Mouse (Mus musculus): ENCODE measurements around the gene Dnajc16. TPM values are rescaled to one million over a fixed set of nuclear protein-coding genes. Genes with fewer than 3 reads are reported as not detected.

The Dnajc16 gene
- polyA plus RNA-seq, 1 experiment: 0.14 TPM

DNA sequence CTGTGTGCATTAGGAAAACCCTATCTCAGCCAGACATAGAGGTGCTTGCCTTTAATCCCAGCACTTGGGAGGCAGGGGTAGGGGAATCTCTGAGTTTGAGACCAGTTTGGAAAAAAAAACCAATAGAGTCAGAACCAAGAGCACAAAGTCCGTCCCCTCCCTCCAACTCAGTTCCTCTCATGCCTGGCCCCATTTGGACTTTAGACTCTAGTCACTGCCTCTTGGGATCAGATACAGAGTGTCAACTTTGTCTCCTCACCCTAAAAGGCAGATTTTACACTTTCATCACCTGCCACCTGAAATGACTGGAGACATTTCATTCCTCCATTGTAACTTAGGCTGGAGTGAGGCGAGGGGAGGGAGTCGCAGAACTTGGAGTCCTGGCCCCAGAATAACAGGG, 61.5 kb downstream of the Dnajc16 start:
- Histone ChIP-seq H3K9me3 (ENCODE audit: control insufficient read depth, low read length) (no peaks in the 10 kb centered on the region), H3K27me3 (ENCODE audit: control insufficient read depth) (peaks cover 16% of the 10 kb centered on the region), H3K4me1 (ENCODE audit: control insufficient read depth) (peaks cover 28% of the 10 kb centered on the region), H3K4me3 (replicated peaks) (no peak overlapping the region), H3K36me3 (ENCODE audit: control insufficient read depth) (no peaks in the 10 kb centered on the region)
- no peak for TF ChIP-seq GATA1 (IDR thresholded peaks at IDR 0.05; ENCODE audit: low read length)

DNA sequence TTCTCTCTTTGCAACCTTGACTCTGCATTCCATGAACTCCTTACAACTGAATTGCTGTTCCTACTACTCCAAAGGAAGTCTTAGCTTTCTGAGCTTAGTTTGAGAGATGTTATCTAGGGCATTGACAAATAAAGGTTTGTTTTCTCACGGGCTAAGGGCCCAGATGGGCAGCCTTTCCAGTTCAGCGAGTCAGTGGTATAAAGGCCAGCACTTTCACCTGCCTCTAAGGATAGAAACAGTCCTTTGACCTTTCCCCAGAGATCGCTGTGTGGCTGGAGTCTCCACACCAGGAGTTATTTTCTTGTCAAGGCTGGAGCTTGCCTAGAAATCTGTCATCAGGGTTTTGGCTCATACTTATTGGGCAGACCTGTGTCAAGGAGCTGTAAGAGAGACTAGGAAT, 65.0 kb downstream of the Dnajc16 start:
- Histone ChIP-seq H3K9me3 (ENCODE audit: control insufficient read depth, low read length) (no peaks in the 10 kb centered on the region), H3K4me3 (replicated peaks) (no peak overlapping the region), H3K36me3 (ENCODE audit: control insufficient read depth) (peaks cover 13% of the 10 kb centered on the region), H3K27me3 (ENCODE audit: control insufficient read depth) (peaks cover 16% of the 10 kb centered on the region), H3K4me1 (ENCODE audit: control insufficient read depth) (peaks cover 45% of the 10 kb centered on the region)
- TF ChIP-seq GATA1 (IDR thresholded peaks at IDR 0.05; ENCODE audit: low read length) (no peak), TAL1 (IDR thresholded peaks at IDR 0.05; ENCODE audit: low read length) (no peak)

- Histone ChIP-seq H3K4me1 (ENCODE audit: control insufficient read depth) (peaks cover 48% of the 10 kb centered on the region), H3K27me3 (ENCODE audit: control insufficient read depth) (peaks cover 15% of the 10 kb centered on the region)
Observed at GRCm38 (mm10) chr4:141725277-141725676, 65.5 kb downstream of the Dnajc16 start.

GRCm38 (mm10) chr4:141724594-141724993, 66.1 kb downstream of the Dnajc16 start:
- Histone ChIP-seq H3K4me3 (replicated peaks) (peak overlapping the region; percentile 3), H3K27me3 (ENCODE audit: control insufficient read depth) (peaks cover 14% of the 10 kb centered on the region), H3K4me1 (ENCODE audit: control insufficient read depth) (peaks cover 55% of the 10 kb centered on the region), H3K9me3 (ENCODE audit: control insufficient read depth, low read length) (peaks cover 6% of the 10 kb centered on the region), H3K36me3 (ENCODE audit: control insufficient read depth) (peaks cover 24% of the 10 kb centered on the region)
- TF ChIP-seq GATA1 (IDR thresholded peaks at IDR 0.05; ENCODE audit: low read length) (no peak), TAL1 (IDR thresholded peaks at IDR 0.05; ENCODE audit: low read length) (no peak)

More at GRCm38 (mm10) chr4:141725277-141725676, 65.5 kb downstream of the Dnajc16 start:
- Histone ChIP-seq H3K4me3 (replicated peaks) (no peak overlapping the region), H3K36me3 (ENCODE audit: control insufficient read depth) (peaks cover 17% of the 10 kb centered on the region), H3K9me3 (ENCODE audit: control insufficient read depth, low read length) (peaks cover 2% of the 10 kb centered on the region)
- TF ChIP-seq TAL1 (IDR thresholded peaks at IDR 0.05; ENCODE audit: low read length) (no peak), GATA1 (IDR thresholded peaks at IDR 0.05; ENCODE audit: low read length) (peak; percentile 83)

- peaks cover 6% of the 10 kb centered on the region for H3K9me3 ChIP-seq (ENCODE audit: control insufficient read depth, low read length)
- TF ChIP-seq TAL1 (IDR thresholded peaks at IDR 0.05; ENCODE audit: low read length) (no peak), GATA1 (IDR thresholded peaks at IDR 0.05; ENCODE audit: low read length) (no peak)
- peaks cover 9% of the 10 kb centered on the region for H3K27me3 ChIP-seq (ENCODE audit: control insufficient read depth)
- peaks cover 63% of the 10 kb centered on the region for H3K4me1 ChIP-seq (ENCODE audit: control insufficient read depth)
- H3K36me3 ChIP-seq (ENCODE audit: control insufficient read depth): peaks cover 33% of the 10 kb centered on the region
- peak overlapping the region; percentile 94 for H3K4me3 ChIP-seq (replicated peaks)
Observed at GRCm38 (mm10) chr4:141723673-141724068, 67.1 kb downstream of the Dnajc16 start.

DNA sequence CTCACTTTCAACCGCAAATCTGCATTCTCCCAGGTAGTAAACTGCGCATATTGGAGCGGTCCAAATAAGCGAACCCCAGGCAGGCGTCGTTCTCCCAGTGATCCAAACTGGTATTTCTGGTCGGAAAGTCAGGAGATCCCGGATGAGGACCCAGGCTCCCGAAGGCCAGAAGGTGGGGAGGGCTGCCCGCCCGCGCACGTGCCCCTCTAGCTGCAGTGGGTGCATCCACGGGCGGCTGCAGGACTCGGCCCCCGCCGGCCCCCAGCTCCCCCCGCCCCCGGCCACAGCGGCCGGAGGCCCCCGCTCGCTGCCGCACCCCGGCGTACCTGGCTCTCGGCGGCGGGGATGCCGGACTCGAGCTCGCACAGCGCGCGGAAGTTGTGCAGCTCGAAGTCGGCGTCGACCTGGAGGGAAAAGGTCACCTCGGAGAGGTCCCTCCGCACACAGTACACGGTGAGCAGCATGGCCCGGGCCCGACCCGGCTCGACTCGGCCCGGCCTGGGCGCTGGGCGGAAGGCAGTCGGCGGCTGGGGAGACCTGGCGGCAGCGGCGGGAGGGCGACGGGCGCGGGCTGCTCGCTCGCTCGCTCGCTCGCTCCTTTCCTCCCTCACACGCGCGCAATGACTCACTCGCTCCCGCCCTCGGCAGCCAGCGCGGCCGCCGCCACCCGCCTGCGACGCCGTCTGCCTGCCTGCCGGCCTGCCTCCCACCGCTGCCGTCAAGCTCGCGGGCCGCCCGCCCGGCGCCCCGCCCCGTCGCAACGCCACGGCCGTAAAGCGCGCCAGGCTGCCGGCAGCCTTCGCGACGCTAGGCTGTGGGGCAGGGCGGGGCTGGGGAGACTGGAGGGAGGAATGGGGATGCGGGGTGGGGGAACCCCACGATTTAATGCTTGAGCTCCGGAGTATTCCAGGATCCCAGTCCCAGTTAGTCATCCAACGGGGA, 67.7 kb downstream of the Dnajc16 start, which contains the start of gene Ddi2:
Gene Ddi2 (minus strand): TSS at position 689 of the 942 bp plus-strand sequence.
- Histone ChIP-seq H3K4me3 (replicated peaks) (peak within 1 kb of the TSS; percentile 94), H3K36me3 (ENCODE audit: control insufficient read depth) (peaks cover 39% of the 10 kb centered on the region), H3K27me3 (ENCODE audit: control insufficient read depth) (peaks cover 4% of the 10 kb centered on the region), H3K4me1 (ENCODE audit: control insufficient read depth) (peaks cover 66% of the 10 kb centered on the region), H3K9me3 (ENCODE audit: control insufficient read depth, low read length) (peaks cover 6% of the 10 kb centered on the region)
- TF ChIP-seq TAL1 (IDR thresholded peaks at IDR 0.05; ENCODE audit: low read length) (no peak), GATA1 (IDR thresholded peaks at IDR 0.05; ENCODE audit: low read length) (no peak)

DNA sequence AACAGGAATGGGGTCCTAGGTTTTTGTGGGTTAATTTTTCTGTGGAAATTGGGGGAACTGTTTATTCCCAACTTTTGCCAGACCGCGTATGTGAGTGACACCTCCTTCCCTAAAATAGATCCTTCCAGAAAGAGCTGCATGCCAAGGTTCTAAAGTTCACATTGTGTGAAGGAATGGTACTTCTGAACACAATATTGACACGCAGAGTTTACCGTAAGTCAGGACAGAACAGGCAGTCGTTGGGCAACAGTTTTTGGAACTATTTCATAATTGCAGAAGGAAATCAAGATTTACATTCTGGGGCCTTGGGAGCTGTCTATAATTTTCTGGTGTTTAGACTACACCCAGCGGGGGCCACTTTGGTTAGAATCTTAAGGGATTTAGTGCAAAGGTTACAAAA, 68.8 kb downstream of the Dnajc16 start:
- TF ChIP-seq TAL1 (IDR thresholded peaks at IDR 0.05; ENCODE audit: low read length): no peak
- TF ChIP-seq GATA1 (IDR thresholded peaks at IDR 0.05; ENCODE audit: low read length): no peak

GRCm38 (mm10) chr4:141720761-141721523, 69.8 kb downstream of the Dnajc16 start:
- TF ChIP-seq GATA1 (IDR thresholded peaks at IDR 0.05; ENCODE audit: low read length) (no peak), TAL1 (IDR thresholded peaks at IDR 0.05; ENCODE audit: low read length) (no peak)
- Histone ChIP-seq H3K9me3 (ENCODE audit: control insufficient read depth, low read length) (peaks cover 6% of the 10 kb centered on the region), H3K27me3 (ENCODE audit: control insufficient read depth) (no peaks in the 10 kb centered on the region), H3K4me3 (replicated peaks) (peak overlapping the region; percentile 94), H3K36me3 (ENCODE audit: control insufficient read depth) (peaks cover 60% of the 10 kb centered on the region), H3K4me1 (ENCODE audit: control insufficient read depth) (peaks cover 72% of the 10 kb centered on the region)

More for the DNA sequence above, 68.8 kb downstream of the Dnajc16 start:
- Histone ChIP-seq H3K4me1 (ENCODE audit: control insufficient read depth) (peaks cover 68% of the 10 kb centered on the region), H3K4me3 (replicated peaks) (peak overlapping the region; percentile 94), H3K9me3 (ENCODE audit: control insufficient read depth, low read length) (peaks cover 6% of the 10 kb centered on the region), H3K27me3 (ENCODE audit: control insufficient read depth) (no peaks in the 10 kb centered on the region), H3K36me3 (ENCODE audit: control insufficient read depth) (peaks cover 50% of the 10 kb centered on the region)

DNA sequence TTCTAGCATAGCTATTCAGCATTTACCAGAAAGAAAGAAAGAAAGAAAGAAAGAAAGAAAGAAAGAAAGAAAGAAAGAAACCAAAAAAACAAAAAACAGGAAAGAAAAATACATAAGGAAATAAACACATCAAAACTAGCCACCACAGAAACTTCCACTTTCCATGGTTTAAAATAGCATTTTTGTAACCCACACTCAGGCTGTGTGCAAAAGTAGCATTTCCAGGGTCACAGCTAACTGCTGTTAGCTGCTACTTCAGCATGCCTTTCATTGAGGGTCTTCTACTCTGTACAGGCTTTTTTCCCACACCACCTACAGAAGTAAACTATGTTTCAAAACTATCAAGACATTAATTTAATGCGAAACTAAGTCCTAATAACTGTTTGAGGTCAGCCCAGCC, 71.4 kb downstream of the Dnajc16 start:
- H3K27me3 ChIP-seq (ENCODE audit: control insufficient read depth): no peaks in the 10 kb centered on the region
- no peak for TF ChIP-seq TAL1 (IDR thresholded peaks at IDR 0.05; ENCODE audit: low read length)
- no peak for TF ChIP-seq GATA1 (IDR thresholded peaks at IDR 0.05; ENCODE audit: low read length)
- no peak overlapping the region for H3K4me3 ChIP-seq (replicated peaks)
- peaks cover 76% of the 10 kb centered on the region for H3K36me3 ChIP-seq (ENCODE audit: control insufficient read depth)
- peaks cover 67% of the 10 kb centered on the region for H3K4me1 ChIP-seq (ENCODE audit: control insufficient read depth)
- peaks cover 6% of the 10 kb centered on the region for H3K9me3 ChIP-seq (ENCODE audit: control insufficient read depth, low read length)

All from erythroblast, embryonic 14.5 days (primary cell).